Mouse (Mus musculus): ENCODE results near the gene Plcb3. TPM values are rescaled to one million over a fixed set of nuclear protein-coding genes. Genes with fewer than 3 reads are reported as not detected.
"Not testable (repeated sequence)": the region's sequence is repeated elsewhere in the genome, so short reads cannot be mapped to it uniquely, and the experiment has no call there.

Plcb3 gene
- polyA plus RNA-seq, 1 experiment: 14.6 TPM

DNA sequence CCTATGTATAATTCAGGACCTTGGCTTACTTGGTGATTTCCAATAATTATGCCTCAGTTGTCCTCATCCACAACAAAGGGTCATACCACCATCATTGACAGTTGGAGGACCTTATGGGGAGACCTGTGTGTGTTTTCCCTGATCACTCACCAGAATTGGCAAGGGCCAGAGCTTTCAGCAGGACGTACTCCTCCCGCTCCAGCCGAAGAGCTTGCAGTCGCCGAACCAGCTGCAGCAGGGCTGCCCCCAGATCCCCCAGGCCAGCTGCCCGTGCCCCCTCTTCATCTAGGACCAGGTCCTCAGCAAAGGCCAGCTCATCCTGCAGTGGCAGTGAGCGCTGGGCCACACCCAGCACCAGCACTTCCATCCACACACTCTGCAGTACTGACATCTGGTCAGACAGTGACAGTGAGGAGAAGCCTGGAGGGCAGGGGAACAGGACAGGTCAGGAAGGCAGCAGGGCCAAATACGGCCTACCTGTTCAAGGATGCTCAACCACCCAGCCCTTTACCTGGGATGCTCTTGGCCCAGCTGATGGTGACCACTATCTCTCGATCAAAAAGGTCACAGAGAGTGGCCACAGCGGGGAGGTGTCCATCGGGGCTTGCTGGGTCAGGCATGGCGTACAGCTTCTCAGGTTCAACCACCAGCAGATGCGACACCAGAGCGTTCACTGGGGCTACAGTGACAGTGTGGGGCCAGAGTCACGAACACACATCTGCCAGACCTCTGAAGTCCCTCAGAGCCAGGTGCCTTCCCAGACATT is 63.9 kb downstream of the Plcb3 start:
- no peaks in the 10 kb centered on the region; the same call in 1 of the 2 replicates for H3K4me1 ChIP-seq (ENCODE audit: control insufficient read depth, insufficient read depth, low read length)
- 89% methylated on average over 15 of the region's 15 CpGs for WGBS
- TF ChIP-seq POLR2A (IDR thresholded peaks at IDR 0.05; ENCODE audit: borderline replicate concordance, control insufficient read depth, low read depth, low read length): no peak
- no peak for TF ChIP-seq CTCF (IDR thresholded peaks at IDR 0.05; ENCODE audit: control insufficient read depth, insufficient read depth, low read length)
- no peak overlapping the region for H3K27ac ChIP-seq (ENCODE audit: control insufficient read depth, insufficient read depth, low read depth, low read length, poor library complexity)
- H3K4me3 ChIP-seq (replicated peaks; ENCODE audit: control insufficient read depth, low read depth, low read length): no peak overlapping the region

DNA sequence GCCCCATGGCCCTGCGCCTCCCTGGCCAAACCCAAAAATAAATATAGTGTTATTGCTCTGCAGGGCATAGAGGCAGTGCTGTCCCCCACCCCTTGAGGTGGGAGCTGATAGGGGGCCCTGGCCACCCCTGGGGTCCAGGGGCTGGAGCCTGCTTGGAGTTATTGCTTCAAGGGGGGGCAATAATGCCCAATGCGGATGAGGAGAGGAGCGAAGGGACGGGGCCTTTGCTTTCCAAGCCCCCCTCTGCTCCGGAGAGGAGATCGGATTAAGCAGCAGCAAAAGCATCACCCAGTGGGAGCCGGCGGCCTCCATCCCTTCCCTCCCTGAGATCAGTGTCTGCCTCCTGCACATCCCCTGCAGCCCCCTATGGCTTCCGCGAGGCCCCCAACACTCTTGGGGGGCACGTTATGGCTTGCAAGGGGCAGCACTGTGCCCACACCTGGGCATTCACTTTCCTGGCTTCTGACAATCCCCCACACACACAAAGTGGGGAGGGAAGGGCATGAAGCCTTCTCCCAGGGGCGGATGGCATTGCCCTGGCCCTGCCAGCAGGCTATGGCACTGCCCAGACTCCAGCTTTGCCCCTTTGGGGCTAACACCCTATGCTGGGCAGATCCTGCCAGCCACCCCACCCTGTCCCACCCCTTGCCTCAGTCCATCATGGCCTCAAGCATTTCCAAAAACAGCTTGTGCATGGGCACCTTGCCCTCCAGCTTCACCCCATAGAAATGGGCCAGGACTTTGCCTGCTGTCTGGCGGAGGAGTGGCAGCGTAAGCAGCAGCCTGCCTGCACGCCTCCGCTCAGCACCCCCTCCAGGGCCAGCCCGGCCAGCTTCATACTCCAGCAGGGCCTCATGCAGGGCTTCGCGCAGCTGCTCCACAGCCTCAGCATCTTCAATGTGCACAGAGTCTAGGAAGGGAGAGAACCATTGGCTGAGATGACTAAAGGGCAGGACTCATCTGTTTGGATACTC is 64.9 kb downstream of the Plcb3 start:
- H3K27ac ChIP-seq (ENCODE audit: control insufficient read depth, insufficient read depth, low read depth, low read length, poor library complexity): peak overlapping the region; percentile 11; the same call in 1 of the 2 replicates
- H3K4me1 ChIP-seq (ENCODE audit: control insufficient read depth, insufficient read depth, low read length): no peaks in the 10 kb centered on the region; the same call in 1 of the 2 replicates
- 82% methylated on average over 19 of the region's 19 CpGs for WGBS
- TF ChIP-seq CTCF (IDR thresholded peaks at IDR 0.05; ENCODE audit: control insufficient read depth, insufficient read depth, low read length) (no peak), POLR2A (IDR thresholded peaks at IDR 0.05; ENCODE audit: borderline replicate concordance, control insufficient read depth, low read depth, low read length) (no peak)
- no peak overlapping the region for H3K4me3 ChIP-seq (replicated peaks; ENCODE audit: control insufficient read depth, low read depth, low read length)

DNA sequence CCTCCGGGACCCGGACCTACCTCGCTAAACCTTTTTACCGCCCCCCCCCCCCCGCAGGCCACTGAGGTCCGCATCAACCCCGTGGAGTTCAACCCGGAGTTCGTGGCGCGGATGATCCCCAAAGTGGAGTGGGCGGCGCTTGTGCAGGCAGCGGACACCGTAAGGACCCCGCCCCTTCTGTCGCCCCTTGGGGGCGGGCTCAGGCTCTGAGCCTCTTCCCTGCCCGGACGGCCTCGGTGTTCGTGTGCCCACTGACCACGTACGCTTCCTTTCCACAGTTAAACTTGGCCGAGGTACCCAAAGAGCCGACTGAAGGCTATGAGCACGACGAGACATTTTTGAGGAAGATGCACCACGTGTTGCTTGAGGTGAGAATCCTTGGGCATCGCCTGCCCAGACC is 66.0 kb downstream of the Plcb3 start:
- Histone ChIP-seq H3K4me3 (replicated peaks; ENCODE audit: control insufficient read depth, low read depth, low read length) (peak overlapping the region; percentile 86), H3K27ac (ENCODE audit: control insufficient read depth, insufficient read depth, low read depth, low read length, poor library complexity) (peak overlapping the region; percentile 97)
- under 1% methylated on average over 29 of the region's 30 CpGs for WGBS
- not testable (repeated sequence) for H3K4me1 ChIP-seq (ENCODE audit: control insufficient read depth, insufficient read depth, low read length)

DNA sequence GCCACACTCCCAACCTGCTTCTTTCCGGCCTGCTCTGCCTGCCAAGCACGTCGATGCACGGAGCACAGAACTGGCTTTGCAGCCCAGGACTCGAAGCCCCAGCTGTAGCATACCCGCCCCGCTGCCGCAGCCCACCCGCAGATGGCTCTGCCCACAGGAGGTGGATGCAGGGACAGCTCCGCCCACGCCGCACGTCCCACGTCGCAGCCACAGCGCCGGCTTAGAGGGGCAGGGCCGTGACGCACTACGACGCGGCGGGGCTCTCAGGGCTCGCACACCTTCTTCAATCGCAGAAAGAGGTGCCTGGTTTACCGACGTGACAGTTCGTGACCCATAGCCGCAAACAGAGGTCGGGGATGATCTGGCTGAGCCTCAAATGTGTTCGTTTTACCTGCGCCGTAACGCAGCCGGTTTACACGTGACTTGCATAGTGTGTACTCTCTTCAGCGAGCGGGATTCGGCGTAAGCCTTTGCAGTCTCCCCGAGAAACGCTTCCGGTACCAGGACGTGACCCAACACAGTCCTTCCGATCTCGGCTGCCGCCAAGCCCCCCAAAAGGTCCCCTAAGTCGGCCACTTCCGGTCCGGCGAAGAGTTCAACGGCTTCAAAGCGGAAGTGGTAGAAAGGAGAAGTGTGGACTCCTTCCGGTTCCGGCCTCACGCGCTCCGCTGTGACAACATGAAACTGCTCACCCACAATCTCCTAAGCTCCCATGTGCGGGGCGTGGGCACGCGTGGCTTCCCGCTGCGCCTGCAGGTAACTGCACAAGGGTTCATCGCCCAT is 66.6 kb downstream of the Plcb3 start, which contains the start of the genes Trmt112 and Prdx5:
Gene Trmt112, plus strand, starts transcription at position 192 of the 783 bp plus-strand sequence.
Gene Prdx5, minus strand, starts transcription at position 600 of the 783 bp plus-strand sequence.
- under 1% methylated on average over 65 of the region's 65 CpGs for WGBS
- H3K4me3 ChIP-seq (replicated peaks; ENCODE audit: control insufficient read depth, low read depth, low read length): peak within 1 kb of the TSS; percentile 86
- peak within 1 kb of the TSS; percentile 97 for H3K27ac ChIP-seq (ENCODE audit: control insufficient read depth, insufficient read depth, low read depth, low read length, poor library complexity)
- no peaks in the 10 kb centered on the region; the same call in 1 of the 2 replicates for H3K4me1 ChIP-seq (ENCODE audit: control insufficient read depth, insufficient read depth, low read length)
- TF ChIP-seq POLR2A (IDR thresholded peaks at IDR 0.05; ENCODE audit: borderline replicate concordance, control insufficient read depth, low read depth, low read length) (peak; percentile 93; the same call in 1 of the 2 replicates), CTCF (IDR thresholded peaks at IDR 0.05; ENCODE audit: control insufficient read depth, insufficient read depth, low read length) (no peak)

DNA sequence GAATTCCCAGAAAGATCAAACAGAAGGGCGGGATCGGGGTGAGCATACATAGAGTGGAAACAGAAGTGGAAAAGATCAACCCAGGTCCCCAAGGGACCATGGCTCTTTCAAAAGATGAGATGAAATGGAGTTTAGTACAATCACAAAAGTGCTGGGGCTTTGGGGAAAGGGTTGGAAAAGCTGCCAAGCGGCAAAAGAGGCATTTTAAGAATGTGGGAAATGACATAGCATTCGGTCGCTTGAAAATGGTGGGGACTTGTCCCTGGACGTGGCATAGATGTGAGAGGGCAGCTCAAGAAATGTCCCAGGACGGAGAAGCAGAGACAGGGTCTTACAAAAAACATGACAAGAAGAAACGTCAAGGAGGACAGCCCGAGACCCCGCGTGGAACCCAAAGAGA is 67.2 kb downstream of the Plcb3 start:
- WGBS: 2% methylated on average over 11 of the region's 11 CpGs
- Histone ChIP-seq H3K4me1 (ENCODE audit: control insufficient read depth, insufficient read depth, low read length) (no peaks in the 10 kb centered on the region; the same call in 1 of the 2 replicates), H3K4me3 (replicated peaks; ENCODE audit: control insufficient read depth, low read depth, low read length) (peak overlapping the region; percentile 86), H3K27ac (ENCODE audit: control insufficient read depth, insufficient read depth, low read depth, low read length, poor library complexity) (peak overlapping the region; percentile 97)
- no peak for TF ChIP-seq CTCF (IDR thresholded peaks at IDR 0.05; ENCODE audit: control insufficient read depth, insufficient read depth, low read length)
- no peak for TF ChIP-seq POLR2A (IDR thresholded peaks at IDR 0.05; ENCODE audit: borderline replicate concordance, control insufficient read depth, low read depth, low read length)

- no peaks in the 10 kb centered on the region; the same call in 1 of the 2 replicates for H3K4me1 ChIP-seq (ENCODE audit: control insufficient read depth, insufficient read depth, low read length)
- TF ChIP-seq POLR2A (IDR thresholded peaks at IDR 0.05; ENCODE audit: borderline replicate concordance, control insufficient read depth, low read depth, low read length) (no peak), CTCF (IDR thresholded peaks at IDR 0.05; ENCODE audit: control insufficient read depth, insufficient read depth, low read length) (no peak)
- H3K4me3 ChIP-seq (replicated peaks; ENCODE audit: control insufficient read depth, low read depth, low read length): peak overlapping the region; percentile 72
- 45% methylated on average over 7 of the region's 7 CpGs for WGBS
- H3K27ac ChIP-seq (ENCODE audit: control insufficient read depth, insufficient read depth, low read depth, low read length, poor library complexity): peak overlapping the region; percentile 78
Observed at GRCm38 (mm10) chr19:6907811-6908540, 68.3 kb downstream of the Plcb3 start.

DNA sequence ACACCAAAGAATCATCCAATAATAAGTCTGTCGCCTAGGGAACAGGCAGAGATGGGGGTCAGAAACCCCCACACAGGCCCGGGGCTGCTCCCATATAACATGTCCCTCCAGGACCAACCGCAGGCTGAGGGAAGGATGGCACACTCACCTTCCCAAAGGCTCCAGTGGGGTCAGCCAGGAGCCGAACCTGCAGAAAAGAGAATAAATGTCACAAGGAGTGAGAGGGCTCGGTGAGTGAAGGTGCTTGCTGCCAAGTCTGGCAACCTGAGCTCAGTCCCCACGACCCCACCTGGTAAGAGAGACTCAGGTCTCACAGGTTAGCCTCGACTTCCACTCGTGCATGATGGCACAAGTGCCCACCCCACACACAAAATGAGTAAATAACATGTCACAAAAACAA is 69.2 kb downstream of the Plcb3 start:
- no peak for TF ChIP-seq POLR2A (IDR thresholded peaks at IDR 0.05; ENCODE audit: borderline replicate concordance, control insufficient read depth, low read depth, low read length)
- TF ChIP-seq CTCF (IDR thresholded peaks at IDR 0.05; ENCODE audit: control insufficient read depth, insufficient read depth, low read length): no peak
- no peaks in the 10 kb centered on the region; the same call in 1 of the 2 replicates for H3K4me1 ChIP-seq (ENCODE audit: control insufficient read depth, insufficient read depth, low read length)
- peak overlapping the region; percentile 72 for H3K4me3 ChIP-seq (replicated peaks; ENCODE audit: control insufficient read depth, low read depth, low read length)
- 73% methylated on average over 8 of the region's 8 CpGs for WGBS
- peak overlapping the region; percentile 58 for H3K27ac ChIP-seq (ENCODE audit: control insufficient read depth, insufficient read depth, low read depth, low read length, poor library complexity)

Data from bone marrow, adult 2 months (tissue).